Mouse (Mus musculus) midbrain, embryonic 16.5 days (tissue): ENCODE results near the gene Il16. TPM values are rescaled to one million over a fixed set of nuclear protein-coding genes. Genes with fewer than 3 reads are reported as not detected.

Experiments used
- ATAC-seq: fragments of 200-750 bp; cut with Nextera tagmentation; 2 replicates; pipeline ENCODE4 v1.8.0; 2017; ENCODE audit warnings: moderate TSS enrichment
- H3K27ac ChIP-seq: fragments of 300-500 bp; sonication (generic); 2 replicates; pipeline ENCODE4 v1.5.1; 2014; ENCODE audit warnings: mild to moderate bottlenecking, low read length, mixed read lengths
- H3K27me3 ChIP-seq: fragments of 300-500 bp; sonication (generic); 2 replicates; pipeline ENCODE4 v1.6.1; 2014; ENCODE audit warnings: low read depth, low read length, mixed read lengths; ENCODE audit not compliant: control insufficient read depth, insufficient read depth
- H3K36me3 ChIP-seq: fragments of 300-500 bp; sonication (generic); 2 replicates; pipeline ENCODE4 v1.6.1; 2014; ENCODE audit warnings: mild to moderate bottlenecking, low read length, moderate library complexity, mixed read lengths; ENCODE audit not compliant: control insufficient read depth, insufficient read depth
- H3K4me1 ChIP-seq: fragments of 300-500 bp; sonication (generic); 2 replicates; pipeline ENCODE4 v1.6.1; 2014; ENCODE audit warnings: mild to moderate bottlenecking, low read length, mixed read lengths; ENCODE audit not compliant: control insufficient read depth, insufficient read depth
- H3K4me2 ChIP-seq: fragments of 300-500 bp; sonication (generic); 2 replicates; pipeline ENCODE4 v1.6.1; 2014; ENCODE audit warnings: mild to moderate bottlenecking, low read length, mixed read lengths
- H3K4me3 ChIP-seq: fragments of 300-500 bp; sonication (generic); 2 replicates; pipeline ENCODE4 v1.5.1; 2014; ENCODE audit warnings: low read depth, mild to moderate bottlenecking, low read length, moderate library complexity, mixed read lengths
- H3K9ac ChIP-seq: fragments of 300-500 bp; sonication (generic); 2 replicates; pipeline ENCODE4 v1.6.1; 2014; ENCODE audit warnings: low read depth, low read length, mixed read lengths
- H3K9me3 ChIP-seq: fragments of 300-500 bp; sonication (generic); replicated peaks from 2 replicates; pipeline ENCODE4 v1.6.1; 2014; ENCODE audit warnings: mild to moderate bottlenecking, low read length, mixed read lengths; ENCODE audit not compliant: control insufficient read depth, poor library complexity, severe bottlenecking
- WGBS: fragments of 180-500 bp; shearing (Covaris S2); extraction: QIAGEN DNeasy Blood & Tissue Kit; methylation state at CpG from one replicate; pipeline ENCODE4 v1.1.7; 2014; 5-methylcytosine and 5-hydroxymethylcytosine counted together
- polyA plus RNA-seq: library from polyadenylated mRNA; unstranded; fragments of >200 nt; fragmentation: Nextera tagmentation; extraction: Ambion mirVana; gene quantifications from 2 replicates; pipeline ENCODE4 v1.2.1, GENCODE M21; 2015

The Il16 gene
- polyA plus RNA-seq, 1 experiment from 2014 or later, result 0.84 TPM

DNA sequence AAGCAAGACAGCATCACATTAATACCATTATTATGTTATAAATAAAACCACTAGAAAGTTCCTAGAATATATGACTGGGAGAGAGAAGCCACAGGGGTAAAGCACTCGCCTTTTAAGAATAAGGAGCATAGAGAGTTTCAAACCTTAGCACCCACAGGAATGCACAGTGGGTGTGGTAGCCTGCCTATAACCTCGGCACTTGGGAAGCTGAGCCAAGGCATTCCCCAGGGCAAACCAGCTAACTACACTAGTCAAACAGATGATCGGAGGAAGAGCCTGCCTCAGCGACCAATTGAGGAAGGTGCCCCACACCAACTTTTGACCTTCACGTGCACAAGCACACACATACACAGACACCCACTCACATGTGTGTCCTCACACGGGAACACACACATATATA, 14.2 kb downstream of the Il16 start:
- no peak overlapping the region for H3K4me2 ChIP-seq
- H3K4me1 ChIP-seq, result no peaks in the 10 kb centered on the region
- no peaks in the 10 kb centered on the region for H3K36me3 ChIP-seq
- WGBS, result 87% methylated on average over 6 of the region's 6 CpGs
- no peak overlapping the region for H3K27ac ChIP-seq
- no peak overlapping the region for H3K9ac ChIP-seq
- no peak for ATAC-seq
- H3K27me3 ChIP-seq, result no peaks in the 10 kb centered on the region
- H3K4me3 ChIP-seq, result no peak overlapping the region
- H3K9me3 ChIP-seq, result no peaks in the 10 kb centered on the region

DNA sequence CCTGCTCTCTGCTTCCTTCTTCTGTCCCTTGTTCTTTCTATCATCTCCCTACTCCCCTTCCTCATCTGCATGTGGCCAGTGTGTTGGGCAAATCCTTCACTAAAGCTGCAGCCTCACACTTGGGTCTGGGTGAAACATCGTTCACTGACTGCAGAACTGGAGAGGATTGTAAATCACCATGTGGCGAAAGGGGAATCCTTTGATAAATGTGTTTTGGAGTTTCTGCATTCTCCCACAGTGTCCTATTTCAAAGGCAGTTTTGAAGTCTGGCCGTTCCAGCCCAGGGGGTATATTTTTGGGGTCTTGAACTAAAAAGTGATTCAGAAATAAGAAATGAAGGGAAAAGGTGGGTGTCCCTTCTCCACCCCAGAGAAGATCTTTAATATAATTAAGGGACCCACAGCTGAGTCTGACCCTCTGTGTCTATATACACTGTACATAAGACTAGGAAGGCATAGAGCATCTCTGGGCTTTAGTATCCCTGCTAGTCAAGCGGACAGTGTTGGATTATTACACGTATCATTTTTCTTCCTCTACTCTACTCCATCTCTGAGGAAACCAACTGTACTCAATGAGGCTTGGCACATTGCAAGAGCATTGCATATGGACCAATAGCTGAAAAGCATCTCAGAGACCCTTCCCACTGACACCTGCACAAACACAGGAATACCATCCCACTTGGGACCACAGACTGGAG, 18.4 kb downstream of the Il16 start:
- Histone ChIP-seq H3K36me3 (no peaks in the 10 kb centered on the region), H3K4me2 (no peak overlapping the region), H3K9ac (no peak overlapping the region), H3K9me3 (no peaks in the 10 kb centered on the region), H3K4me1 (no peaks in the 10 kb centered on the region), H3K27ac (no peak overlapping the region), H3K4me3 (no peak overlapping the region), H3K27me3 (no peaks in the 10 kb centered on the region)
- no peak for ATAC-seq
- WGBS, result 75% methylated on average over 5 of the region's 5 CpGs

DNA sequence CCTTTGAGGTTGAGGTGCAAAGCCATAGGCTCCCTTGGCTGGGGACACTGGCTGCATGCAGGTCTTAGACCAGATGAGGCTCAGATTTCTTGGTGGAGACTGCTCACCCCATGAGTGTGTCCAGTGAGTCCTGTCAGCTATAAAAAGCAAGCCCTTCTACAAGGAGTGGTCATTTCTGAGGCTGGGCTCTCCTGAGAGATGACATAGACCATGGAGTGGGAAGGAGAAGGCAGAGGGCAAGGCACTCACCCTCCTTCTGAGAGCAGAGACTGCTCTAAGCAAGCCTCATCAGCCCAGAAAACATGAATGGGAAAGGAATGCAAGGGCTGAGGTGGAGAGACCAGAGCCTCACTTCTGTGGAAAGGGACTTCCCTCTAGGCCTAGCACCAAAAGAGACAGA, 19.7 kb downstream of the Il16 start:
- Histone ChIP-seq H3K9ac (no peak overlapping the region), H3K27ac (no peak overlapping the region), H3K4me1 (no peaks in the 10 kb centered on the region), H3K9me3 (no peaks in the 10 kb centered on the region), H3K4me2 (no peak overlapping the region), H3K36me3 (no peaks in the 10 kb centered on the region), H3K4me3 (no peak overlapping the region), H3K27me3 (no peaks in the 10 kb centered on the region)
- no peak for ATAC-seq

DNA sequence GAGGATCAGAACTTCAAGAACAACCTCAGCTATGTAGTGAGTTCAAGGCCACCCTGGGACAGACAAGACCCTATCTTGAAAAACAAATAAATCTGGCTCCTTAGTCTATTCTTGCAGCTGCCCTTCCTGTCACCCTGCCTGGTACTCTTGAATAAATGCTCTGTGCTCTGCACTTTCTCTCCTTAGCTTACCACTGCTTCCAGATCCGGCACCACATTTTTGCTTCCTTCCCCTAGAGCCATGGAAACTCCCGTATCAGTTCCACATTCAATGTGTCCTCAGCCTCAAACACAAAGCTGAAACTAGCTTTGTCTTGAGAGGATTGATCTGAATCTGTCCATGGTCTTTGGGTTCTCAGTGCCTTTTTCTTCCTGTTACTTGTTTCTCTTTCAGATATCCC, 21.0 kb downstream of the Il16 start:
- Histone ChIP-seq H3K4me3 (no peak overlapping the region), H3K27ac (no peak overlapping the region), H3K9me3 (no peaks in the 10 kb centered on the region), H3K36me3 (no peaks in the 10 kb centered on the region), H3K27me3 (no peaks in the 10 kb centered on the region), H3K9ac (no peak overlapping the region), H3K4me1 (no peaks in the 10 kb centered on the region), H3K4me2 (no peak overlapping the region)
- whole genome bisulfite sequencing, result 66% methylated on average over 2 of the region's 2 CpGs
- no peak for ATAC-seq

DNA sequence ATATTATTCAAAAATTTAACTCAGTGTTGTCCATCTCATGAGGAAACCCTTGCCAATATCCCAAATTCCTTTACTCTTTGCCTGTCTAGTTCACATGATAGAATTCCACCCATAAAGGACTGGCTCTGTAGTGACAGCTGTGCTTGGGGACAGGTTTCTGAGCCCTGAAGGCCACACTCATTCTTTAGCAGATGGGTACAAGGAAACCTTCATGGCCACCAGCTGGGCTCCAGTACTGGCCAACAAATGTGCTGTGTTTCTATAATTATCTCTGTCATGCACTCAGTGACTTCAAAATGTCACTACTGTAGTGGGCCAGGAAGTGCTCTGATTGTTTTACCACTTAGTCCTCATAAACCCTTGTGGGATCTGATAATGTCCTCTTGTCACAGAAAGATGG, 21.6 kb downstream of the Il16 start:
- no peak overlapping the region for H3K4me3 ChIP-seq
- ATAC-seq, result no peak
- no peak overlapping the region for H3K9ac ChIP-seq

DNA sequence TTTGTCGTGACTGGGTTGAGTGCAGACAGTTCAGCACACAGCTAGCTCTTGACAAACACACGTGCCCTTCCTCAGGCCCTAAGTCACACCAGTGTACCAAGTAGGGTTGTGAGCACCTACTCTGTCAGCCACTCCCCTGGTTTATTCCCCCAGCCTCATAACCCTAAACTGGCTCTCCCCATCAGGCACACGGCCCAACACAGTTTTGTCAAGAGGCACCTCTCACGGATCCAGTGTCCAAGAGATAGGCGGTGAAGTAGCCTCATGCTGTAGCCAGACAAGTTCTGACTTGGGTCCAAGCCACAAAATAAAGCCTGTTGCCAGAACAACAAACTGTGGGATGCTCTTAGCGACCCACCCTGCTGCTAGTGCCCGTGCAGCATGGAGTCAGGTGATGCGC, 22.3 kb downstream of the Il16 start:
- no peak overlapping the region for H3K4me3 ChIP-seq
- 91% methylated on average over 8 of the region's 8 CpGs for WGBS
- H3K27me3 ChIP-seq, result no peaks in the 10 kb centered on the region
- H3K27ac ChIP-seq, result no peak overlapping the region
- no peak overlapping the region for H3K9ac ChIP-seq
- no peak for ATAC-seq
- no peaks in the 10 kb centered on the region for H3K9me3 ChIP-seq
- H3K4me1 ChIP-seq, result no peaks in the 10 kb centered on the region
- no peak overlapping the region for H3K4me2 ChIP-seq
- H3K36me3 ChIP-seq, result no peaks in the 10 kb centered on the region

More for the DNA sequence above, 21.6 kb downstream of the Il16 start:
- no peaks in the 10 kb centered on the region for H3K4me1 ChIP-seq
- no peaks in the 10 kb centered on the region for H3K27me3 ChIP-seq
- H3K27ac ChIP-seq, result no peak overlapping the region
- no peaks in the 10 kb centered on the region for H3K9me3 ChIP-seq
- no peaks in the 10 kb centered on the region for H3K36me3 ChIP-seq
- no peak overlapping the region for H3K4me2 ChIP-seq

DNA sequence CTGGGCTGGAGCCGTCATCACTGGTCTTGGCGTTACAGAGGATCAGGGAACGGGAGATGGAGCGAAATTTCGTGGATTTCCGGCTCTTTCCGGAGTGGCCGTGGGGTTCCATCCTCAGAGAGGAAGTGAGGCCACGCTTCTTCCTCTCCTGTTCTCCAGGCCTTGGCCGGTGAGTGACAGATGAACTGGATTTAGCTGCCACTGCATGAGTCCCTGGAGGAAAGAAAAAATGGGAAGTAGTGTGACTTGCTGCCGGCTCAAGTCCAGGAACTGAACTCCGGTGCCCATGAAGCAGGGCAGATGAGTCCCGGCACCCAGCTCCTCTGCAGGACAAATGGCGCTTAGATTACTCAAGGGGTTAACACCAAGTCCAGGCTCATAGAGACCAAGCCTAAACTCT, 23.0 kb downstream of the Il16 start:
- Histone ChIP-seq H3K36me3 (no peaks in the 10 kb centered on the region), H3K27me3 (no peaks in the 10 kb centered on the region), H3K4me3 (no peak overlapping the region), H3K9me3 (no peaks in the 10 kb centered on the region), H3K4me1 (no peaks in the 10 kb centered on the region), H3K4me2 (no peak overlapping the region), H3K9ac (no peak overlapping the region), H3K27ac (no peak overlapping the region)
- 89% methylated on average over 14 of the region's 14 CpGs for WGBS
- no peak for ATAC-seq

DNA sequence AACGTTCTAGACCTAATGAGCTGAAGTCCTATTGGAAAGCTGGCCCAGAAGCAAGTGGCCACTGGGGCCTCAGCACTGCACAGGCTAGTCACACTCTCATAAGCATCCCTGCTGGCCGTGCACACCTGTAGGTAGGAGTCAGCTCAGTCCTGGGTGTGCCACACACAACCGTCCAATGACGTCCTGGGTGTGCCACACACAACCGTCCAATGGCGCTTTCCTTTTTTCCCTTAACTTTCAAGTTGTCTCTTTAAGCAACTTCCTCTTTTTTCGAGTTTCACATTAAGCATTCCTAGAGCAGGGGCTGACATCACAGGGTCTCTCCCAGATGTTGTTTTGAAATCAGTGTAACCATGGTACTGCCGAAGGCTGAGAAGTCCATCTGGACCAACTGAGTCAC, 25.3 kb downstream of the Il16 start:
- H3K36me3 ChIP-seq, result no peaks in the 10 kb centered on the region
- ATAC-seq, result no peak
- H3K27ac ChIP-seq, result no peak overlapping the region
- H3K9me3 ChIP-seq, result no peaks in the 10 kb centered on the region
- no peak overlapping the region for H3K9ac ChIP-seq
- no peaks in the 10 kb centered on the region for H3K27me3 ChIP-seq
- H3K4me3 ChIP-seq, result no peak overlapping the region
- H3K4me2 ChIP-seq, result no peak overlapping the region
- WGBS, result 85% methylated on average over 8 of the region's 8 CpGs
- H3K4me1 ChIP-seq, result no peaks in the 10 kb centered on the region

DNA sequence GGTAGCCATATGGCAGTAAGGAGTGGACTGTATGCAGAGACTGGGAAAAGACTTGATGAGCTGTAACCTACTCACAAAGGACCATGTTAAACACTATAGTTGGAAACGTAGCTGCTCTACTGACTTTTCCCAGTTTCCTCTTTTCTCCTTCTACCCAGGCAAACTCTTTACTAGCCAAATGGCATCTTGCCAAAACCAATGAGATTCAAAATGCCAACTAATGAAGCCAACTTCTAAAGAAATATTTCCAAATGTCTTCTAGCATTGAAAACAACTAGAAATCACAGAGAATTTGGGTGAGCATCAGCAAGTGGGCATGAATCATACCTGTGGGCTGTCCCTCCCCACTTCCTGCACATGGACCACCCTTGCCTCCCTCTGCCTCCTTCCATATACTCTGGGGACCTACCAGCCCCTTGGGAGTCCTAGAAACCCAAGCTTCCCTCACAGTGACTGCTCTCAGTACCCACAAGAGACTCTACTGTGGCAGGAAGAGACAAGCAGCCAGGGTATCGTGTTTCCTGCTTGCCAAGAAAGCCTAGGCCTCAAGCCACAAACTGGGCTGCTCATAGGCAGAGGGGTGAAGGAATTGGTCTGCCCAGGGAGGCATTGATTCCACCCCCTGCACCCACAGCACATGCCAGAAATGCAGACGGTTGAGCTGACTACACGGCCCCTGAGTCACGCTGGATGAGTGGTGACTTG, 28.4 kb downstream of the Il16 start:
- peaks cover 6% of the 10 kb centered on the region; the same call in 1 of the 2 replicates for H3K9me3 ChIP-seq
- H3K27me3 ChIP-seq, result no peaks in the 10 kb centered on the region
- H3K4me1 ChIP-seq, result no peaks in the 10 kb centered on the region
- ATAC-seq, result no peak
- no peak overlapping the region for H3K4me3 ChIP-seq
- H3K27ac ChIP-seq, result no peak overlapping the region
- no peak overlapping the region for H3K9ac ChIP-seq
- 65% methylated on average over 5 of the region's 5 CpGs for WGBS
- H3K36me3 ChIP-seq, result no peaks in the 10 kb centered on the region
- no peak overlapping the region for H3K4me2 ChIP-seq
